Mouse (Mus musculus) limb, embryonic 11.5 days (tissue): ENCODE results near the gene Ier3. TPM values are rescaled to one million over a fixed set of nuclear protein-coding genes. Genes with fewer than 3 reads are reported as not detected.

Source experiments
- ATAC-seq: fragments of 200-750 bp; cut with Nextera tagmentation; 2 replicates; pipeline ENCODE4 v1.8.0; 2017; ENCODE audit warnings: low read depth; ENCODE audit not compliant: insufficient number of reproducible peaks, low FRiP score, low TSS enrichment
- DNase-seq: peaks from one replicate; pipeline ENCODE4 v3.0.0-alpha.2; 2015; ENCODE audit warnings: low spot score
- H3K27ac ChIP-seq: fragments of 300-500 bp; sonication (generic); replicated peaks from 2 replicates; pipeline ENCODE4 v1.5.1; 2014; ENCODE audit warnings: low read depth, mild to moderate bottlenecking, low read length
- H3K27me3 ChIP-seq: fragments of 300-500 bp; sonication (generic); 2 replicates; pipeline ENCODE4 v1.6.1; 2014; ENCODE audit warnings: mild to moderate bottlenecking, low read length, mixed read lengths; ENCODE audit not compliant: control insufficient read depth, insufficient read depth
- H3K36me3 ChIP-seq: fragments of 300-500 bp; sonication (generic); 2 replicates; pipeline ENCODE4 v1.6.1; 2014; ENCODE audit warnings: mild to moderate bottlenecking, low read length, moderate library complexity, mixed read lengths; ENCODE audit not compliant: control insufficient read depth, insufficient read depth
- H3K4me1 ChIP-seq: fragments of 300-500 bp; sonication (generic); 2 replicates; pipeline ENCODE4 v1.6.1; 2014; ENCODE audit warnings: low read length, mixed read lengths; ENCODE audit not compliant: control insufficient read depth, insufficient read depth
- H3K4me2 ChIP-seq: fragments of 300-500 bp; sonication (generic); 2 replicates; pipeline ENCODE4 v1.6.1; 2014; ENCODE audit warnings: low read depth, mild to moderate bottlenecking, moderate library complexity; ENCODE audit not compliant: severe bottlenecking
- H3K4me3 ChIP-seq: fragments of 300-500 bp; sonication (generic); 2 replicates; pipeline ENCODE4 v1.5.1; 2014; ENCODE audit warnings: low read depth, low read length
- H3K9ac ChIP-seq: fragments of 300-500 bp; sonication (generic); 2 replicates; pipeline ENCODE4 v1.6.1; 2014; ENCODE audit warnings: mild to moderate bottlenecking, low read length
- H3K9me3 ChIP-seq: fragments of 300-500 bp; sonication (generic); 2 replicates; pipeline ENCODE4 v1.6.1; 2016; ENCODE audit warnings: low read length; ENCODE audit not compliant: control insufficient read depth
- WGBS: fragments of 180-500 bp; shearing (Covaris S2); extraction: QIAGEN DNeasy Blood & Tissue Kit; methylation state at CpG from one replicate; pipeline ENCODE4 v1.1.7; 2014; 5-methylcytosine and 5-hydroxymethylcytosine counted together
- polyA plus RNA-seq: library from polyadenylated mRNA; unstranded; fragments of >200 nt; fragmentation: Nextera tagmentation; extraction: Ambion mirVana; gene quantifications from 2 replicates; pipeline ENCODE4 v1.2.1, GENCODE M21; 2014

The Ier3 gene
- polyA plus RNA-seq, 1 experiment from 2014 or later: 3.1 TPM

- H3K27me3 ChIP-seq: no peaks in the 10 kb centered on the region
- no peak overlapping the region for H3K4me3 ChIP-seq
- no peaks in the 10 kb centered on the region for H3K9me3 ChIP-seq
- ATAC-seq (no peak), DNase-seq (peak; percentile 52)
- H3K4me1 ChIP-seq: peaks cover 6% of the 10 kb centered on the region; the same call in 1 of the 2 replicates
- whole genome bisulfite sequencing: 43% methylated on average over 7 of the region's 7 CpGs
- peaks cover 16% of the 10 kb centered on the region; the same call in 1 of the 2 replicates for H3K36me3 ChIP-seq
- no peak overlapping the region for H3K9ac ChIP-seq
- H3K4me2 ChIP-seq: peak overlapping the region; percentile 92; the same call in 1 of the 2 replicates
- H3K27ac ChIP-seq: no peak overlapping the region
Measured at GRCm38 (mm10) chr17:35824402-35824801, 2.9 kb downstream of the Ier3 start.

GRCm38 (mm10) chr17:35825109-35825850, 3.8 kb downstream of the Ier3 start:
- H3K4me2 ChIP-seq: no peak overlapping the region
- H3K4me3 ChIP-seq: no peak overlapping the region
- WGBS: 95% methylated on average over 13 of the region's 13 CpGs
- H3K36me3 ChIP-seq: peaks cover 16% of the 10 kb centered on the region; the same call in 1 of the 2 replicates
- no peak for DNase-seq
- no peak overlapping the region for H3K27ac ChIP-seq
- H3K9ac ChIP-seq: no peak overlapping the region
- no peak for ATAC-seq
- no peaks in the 10 kb centered on the region for H3K9me3 ChIP-seq
- H3K4me1 ChIP-seq: peaks cover 10% of the 10 kb centered on the region; the same call in 1 of the 2 replicates
- no peaks in the 10 kb centered on the region for H3K27me3 ChIP-seq

GRCm38 (mm10) chr17:35829737-35830136, 8.3 kb downstream of the Ier3 start:
- DNase-seq (peak; percentile 88), ATAC-seq (peak; percentile 22; the same call in 1 of the 2 replicates)
- Histone ChIP-seq H3K4me3 (no peak overlapping the region), H3K9me3 (no peaks in the 10 kb centered on the region), H3K9ac (no peak overlapping the region), H3K27ac (no peak overlapping the region), H3K4me2 (peak overlapping the region; percentile 12), H3K27me3 (no peaks in the 10 kb centered on the region), H3K4me1 (peaks cover 10% of the 10 kb centered on the region; the same call in 1 of the 2 replicates), H3K36me3 (peaks cover 30% of the 10 kb centered on the region; the same call in 1 of the 2 replicates)
- WGBS: under 1% methylated on average over 21 of the region's 21 CpGs

GRCm38 (mm10) chr17:35832400-35833238, 11.1 kb downstream of the Ier3 start:
- DNase-seq (peak; percentile 42), ATAC-seq (no peak)
- Histone ChIP-seq H3K9ac (no peak overlapping the region), H3K36me3 (peaks cover 33% of the 10 kb centered on the region), H3K4me1 (peaks cover 23% of the 10 kb centered on the region), H3K27me3 (no peaks in the 10 kb centered on the region), H3K4me2 (no peak overlapping the region), H3K4me3 (no peak overlapping the region), H3K9me3 (no peaks in the 10 kb centered on the region), H3K27ac (no peak overlapping the region)
- WGBS: 69% methylated on average over 8 of the region's 8 CpGs

- Histone ChIP-seq H3K4me1 (peaks cover 23% of the 10 kb centered on the region), H3K36me3 (peaks cover 29% of the 10 kb centered on the region), H3K9me3 (no peaks in the 10 kb centered on the region), H3K4me3 (no peak overlapping the region), H3K9ac (no peak overlapping the region), H3K27me3 (no peaks in the 10 kb centered on the region), H3K27ac (no peak overlapping the region), H3K4me2 (no peak overlapping the region)
- no peak for ATAC-seq
- WGBS: 19% methylated on average over 5 of the region's 5 CpGs
- DNase-seq: peak; percentile 50
Measured at GRCm38 (mm10) chr17:35833239-35833751, 11.8 kb downstream of the Ier3 start.

- 0 out of 2 replicates have a peak overlapping the region, but pooled peaks have one; percentile 15 for H3K4me2 ChIP-seq
- no peaks in the 10 kb centered on the region for H3K9me3 ChIP-seq
- H3K4me1 ChIP-seq: peaks cover 23% of the 10 kb centered on the region
- no peak overlapping the region for H3K9ac ChIP-seq
- ATAC-seq (no peak), DNase-seq (no peak)
- WGBS: 65% methylated on average over 5 of the region's 5 CpGs
- peaks cover 29% of the 10 kb centered on the region for H3K36me3 ChIP-seq
- H3K27me3 ChIP-seq: no peaks in the 10 kb centered on the region
- H3K27ac ChIP-seq: no peak overlapping the region
- no peak overlapping the region for H3K4me3 ChIP-seq
Measured at GRCm38 (mm10) chr17:35833894-35834293, 12.4 kb downstream of the Ier3 start.

- no peak overlapping the region for H3K27ac ChIP-seq
- DNase-seq: no peak
- H3K4me3 ChIP-seq: peak overlapping the region; percentile 60
- 76% methylated on average over 26 of the region's 26 CpGs for WGBS
- ATAC-seq: no peak
- H3K4me2 ChIP-seq: peak overlapping the region; percentile 73
- H3K9me3 ChIP-seq: no peaks in the 10 kb centered on the region
- H3K36me3 ChIP-seq: peaks cover 29% of the 10 kb centered on the region
- no peaks in the 10 kb centered on the region for H3K27me3 ChIP-seq
- H3K4me1 ChIP-seq: peaks cover 21% of the 10 kb centered on the region
- H3K9ac ChIP-seq: no peak overlapping the region; the same call in 1 of the 2 replicates
Measured at GRCm38 (mm10) chr17:35834696-35835422, 13.4 kb downstream of the Ier3 start.
